Mouse (Mus musculus): ENCODE results near the gene Irf2bp2.

DNA sequence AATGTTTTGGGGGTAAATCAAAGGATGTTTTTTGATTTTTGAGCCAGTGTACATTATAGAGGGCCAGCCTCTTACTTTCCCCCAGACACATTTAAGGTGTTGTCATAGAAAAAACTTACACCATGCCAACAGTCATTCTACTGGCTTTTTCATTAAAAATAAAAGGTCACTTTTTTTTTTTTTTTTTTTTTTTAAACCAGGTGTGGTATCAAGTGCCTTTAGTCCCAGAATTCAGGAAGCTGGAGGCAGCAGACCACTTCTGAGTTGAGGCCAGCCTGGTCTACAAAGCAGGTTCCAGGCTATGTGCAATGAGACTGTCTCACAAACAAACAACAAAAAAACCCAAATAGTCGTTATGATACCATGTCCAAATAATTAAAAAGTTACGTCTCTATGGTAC is 7.7 kb downstream of the Irf2bp2 start:
- no peak for TF ChIP-seq CTCF (conservative IDR thresholded peaks at IDR 0.05; ENCODE audit: insufficient read depth, insufficient read length, low read depth, low read length)
- no peak for TF ChIP-seq POLR2A (IDR thresholded peaks at IDR 0.05; ENCODE audit: low read depth, low read length)
